Mouse (Mus musculus) heart, embryonic 10.5 days (tissue): ENCODE measurements at regions not wholly inside any gene's neighbourhood (a gene's known extent, or its start where the extent isn't known, plus 50 kb on each side); places are given as distances from the start of the nearest gene placed in this dataset.

Source experiments
- DNase-seq: peaks from one replicate; pipeline ENCODE4 v3.0.0-alpha.2; 2017; ENCODE audit warnings: low spot score
- H3K27ac ChIP-seq: fragments of 300-500 bp; sonication (generic); 2 replicates; pipeline ENCODE4 v1.5.1; 2016; ENCODE audit warnings: mild to moderate bottlenecking
- H3K27me3 ChIP-seq: fragments of 300-500 bp; sonication (generic); 2 replicates; pipeline ENCODE4 v1.6.1; 2016; ENCODE audit warnings: mild to moderate bottlenecking; ENCODE audit not compliant: poor library complexity, insufficient read depth, severe bottlenecking
- H3K36me3 ChIP-seq: fragments of 300-500 bp; sonication (generic); 2 replicates; pipeline ENCODE4 v1.6.1; 2016; ENCODE audit warnings: mild to moderate bottlenecking, moderate library complexity
- H3K4me1 ChIP-seq: fragments of 300-500 bp; sonication (generic); 2 replicates; pipeline ENCODE4 v1.6.1; 2016; ENCODE audit warnings: mild to moderate bottlenecking
- H3K4me3 ChIP-seq: fragments of 300-500 bp; sonication (generic); 2 replicates; pipeline ENCODE4 v1.5.1; 2016; ENCODE audit warnings: mild to moderate bottlenecking, moderate library complexity
- H3K9me3 ChIP-seq: fragments of 300-500 bp; sonication (generic); 2 replicates; pipeline ENCODE4 v1.6.1; 2016; ENCODE audit warnings: mild to moderate bottlenecking, moderate library complexity
- WGBS: fragments of 180-500 bp; shearing (Covaris S2); methylation state at CpG from one replicate; pipeline ENCODE4 v1.1.7; 2016; 5-methylcytosine and 5-hydroxymethylcytosine counted together

DNA sequence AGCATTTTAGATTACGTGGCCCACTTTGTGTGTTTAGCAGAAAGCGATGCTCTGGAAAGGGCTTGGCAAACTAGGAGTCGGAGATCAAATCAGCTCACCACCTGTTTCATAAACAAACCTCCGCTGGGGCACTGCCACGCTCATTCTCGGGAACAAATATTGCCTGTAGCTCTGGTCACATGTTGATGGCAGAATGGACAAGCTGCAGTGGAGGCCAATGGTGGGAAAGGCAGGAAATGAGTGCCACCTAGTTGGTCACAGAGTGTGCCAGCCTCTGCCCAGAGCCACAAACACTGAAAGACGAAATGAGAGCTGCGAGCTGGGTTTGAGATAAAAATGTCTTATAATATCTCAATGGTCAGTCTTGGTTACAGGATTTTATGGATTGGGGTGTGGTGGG, 259.2 kb upstream of the Csf3r start:
- Histone ChIP-seq H3K36me3 (no peaks in the 10 kb centered on the region), H3K9me3 (no peaks in the 10 kb centered on the region), H3K27me3 (no peaks in the 10 kb centered on the region), H3K27ac (no peak overlapping the region), H3K4me1 (no peaks in the 10 kb centered on the region), H3K4me3 (no peak overlapping the region)
- DNase-seq, result peak; percentile 41
- 71% methylated on average over 8 of the region's 8 CpGs for WGBS

DNA sequence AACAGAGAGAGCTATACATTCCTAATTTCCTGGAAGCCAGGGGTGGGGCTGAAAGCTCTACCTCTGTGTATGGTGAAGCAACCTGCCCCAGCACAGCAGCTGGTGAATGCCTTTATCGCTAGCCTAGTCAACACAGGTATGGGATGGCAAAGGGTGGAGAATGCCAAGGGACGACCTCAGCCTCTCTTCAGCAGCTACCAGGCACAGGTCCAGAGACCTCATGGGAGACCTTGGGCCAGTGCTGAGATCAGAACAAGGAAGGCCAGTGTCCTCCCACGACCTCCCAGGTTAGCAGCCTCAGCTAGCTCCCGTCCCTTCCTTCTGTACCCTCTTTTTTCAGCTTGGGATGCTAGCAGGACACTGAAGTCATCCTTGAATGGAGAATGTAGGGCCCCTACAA, 247.2 kb upstream of the Csf3r start:
- WGBS, result 75% methylated on average over 4 of the region's 4 CpGs
- Histone ChIP-seq H3K27ac (no peak overlapping the region), H3K4me3 (no peak overlapping the region), H3K9me3 (no peaks in the 10 kb centered on the region), H3K27me3 (peaks cover 50% of the 10 kb centered on the region), H3K4me1 (no peaks in the 10 kb centered on the region), H3K36me3 (no peaks in the 10 kb centered on the region)
- no peak for DNase-seq

DNA sequence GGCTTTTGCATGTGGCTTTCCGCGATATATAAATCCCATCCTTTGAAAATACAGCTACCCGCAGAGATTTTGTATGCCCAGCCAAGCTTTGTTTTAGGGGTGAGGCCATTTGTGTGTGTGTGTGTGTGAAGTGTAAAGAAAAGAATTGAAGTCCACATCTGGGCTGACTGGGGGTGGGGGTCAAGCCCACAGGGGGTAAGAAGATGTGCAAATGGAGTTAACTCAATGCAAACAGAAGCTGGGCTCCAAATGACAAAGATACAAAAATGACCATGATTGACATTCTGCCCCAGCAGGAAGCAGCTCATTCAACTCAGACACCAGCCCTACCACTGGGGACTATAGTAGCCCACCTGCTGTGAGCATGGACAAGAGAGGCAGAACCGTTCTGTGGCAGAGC, 244.2 kb upstream of the Csf3r start:
- H3K27me3 ChIP-seq, result peaks cover 55% of the 10 kb centered on the region
- 24% methylated on average over 4 of the region's 4 CpGs for whole genome bisulfite sequencing
- DNase-seq, result no peak
- H3K4me1 ChIP-seq, result no peaks in the 10 kb centered on the region
- H3K36me3 ChIP-seq, result no peaks in the 10 kb centered on the region
- H3K4me3 ChIP-seq, result no peak overlapping the region
- no peak overlapping the region for H3K27ac ChIP-seq
- H3K9me3 ChIP-seq, result no peaks in the 10 kb centered on the region

DNA sequence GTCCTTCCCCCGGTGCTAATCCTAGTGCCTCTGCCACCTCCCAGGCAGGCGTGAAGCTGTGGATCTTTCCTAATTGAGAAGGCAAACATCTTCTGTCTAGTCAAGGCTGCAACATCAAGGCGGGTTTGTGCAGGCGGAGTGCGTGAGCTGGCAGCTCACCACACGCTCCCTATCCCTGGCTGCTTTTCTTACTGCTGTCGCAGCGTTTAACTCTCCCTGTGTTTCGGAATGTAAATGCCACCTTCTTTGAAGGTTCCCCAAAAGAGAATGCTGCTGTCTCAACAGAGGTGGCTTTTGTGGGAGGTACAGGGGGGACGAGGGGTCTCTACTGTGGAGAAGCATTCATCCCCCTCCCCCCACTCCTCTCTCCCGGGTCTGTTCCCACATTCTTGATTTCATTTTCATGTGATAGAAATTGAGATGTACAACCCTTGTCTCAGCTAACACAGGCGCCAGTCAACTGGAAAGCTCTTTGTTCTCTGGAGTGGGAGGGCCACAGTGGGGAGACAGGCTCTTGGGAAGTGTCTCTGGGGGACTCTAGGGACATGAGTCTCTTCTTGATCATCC, 243.3 kb upstream of the Csf3r start:
- H3K27me3 ChIP-seq, result peaks cover 61% of the 10 kb centered on the region
- WGBS, result 14% methylated on average over 12 of the region's 12 CpGs
- DNase-seq, result no peak

DNA sequence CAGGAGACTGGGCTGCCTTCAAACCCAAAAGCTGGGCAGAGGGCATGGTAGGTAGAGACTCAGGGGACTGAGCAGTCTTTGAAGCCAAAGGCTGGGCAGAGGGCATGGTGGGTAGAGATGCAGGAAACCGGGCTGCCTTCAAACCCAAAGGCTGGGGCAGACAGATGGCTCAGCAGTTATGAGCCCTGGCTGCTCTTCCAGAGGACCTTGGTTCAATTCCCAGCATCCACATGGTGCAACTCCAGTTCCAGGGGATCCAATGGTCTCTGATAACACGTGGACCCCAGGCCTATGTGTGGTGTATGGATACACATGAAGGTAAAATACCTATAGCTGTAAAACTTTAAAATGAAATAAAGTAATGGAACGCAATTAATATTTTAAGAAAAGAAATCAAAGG, 242.0 kb upstream of the Csf3r start:
- H3K9me3 ChIP-seq, result no peaks in the 10 kb centered on the region
- H3K4me1 ChIP-seq, result no peaks in the 10 kb centered on the region
- no peak overlapping the region for H3K27ac ChIP-seq
- DNase-seq, result no peak
- no peak overlapping the region for H3K4me3 ChIP-seq
- WGBS, result 71% methylated on average over 3 of the region's 3 CpGs
- peaks cover 56% of the 10 kb centered on the region for H3K27me3 ChIP-seq
- H3K36me3 ChIP-seq, result no peaks in the 10 kb centered on the region

More for the DNA sequence above, 243.3 kb upstream of the Csf3r start:
- no peak overlapping the region for H3K4me3 ChIP-seq
- no peak overlapping the region for H3K27ac ChIP-seq
- no peaks in the 10 kb centered on the region for H3K4me1 ChIP-seq
- no peaks in the 10 kb centered on the region for H3K9me3 ChIP-seq
- H3K36me3 ChIP-seq, result no peaks in the 10 kb centered on the region

DNA sequence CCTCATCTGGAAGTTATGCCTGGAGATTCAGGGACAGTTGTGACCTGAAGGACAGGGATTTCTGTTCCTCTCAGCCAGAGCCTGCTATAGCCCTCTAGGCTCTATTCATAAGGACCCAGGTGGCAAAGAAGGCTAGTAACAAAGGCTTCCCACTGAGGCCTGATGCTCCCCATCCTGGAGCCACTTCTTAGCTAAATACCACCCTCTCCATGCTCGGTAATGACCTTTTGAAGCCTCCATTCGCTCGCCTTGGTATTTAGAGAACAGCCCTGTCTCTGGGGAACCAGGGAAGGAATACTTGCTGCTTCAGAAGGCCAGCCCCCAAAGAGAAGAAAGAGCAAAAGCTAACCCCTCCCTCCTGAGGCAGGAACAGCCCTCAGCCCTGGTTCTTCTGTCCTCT, 238.3 kb upstream of the Csf3r start:
- no peak for DNase-seq
- Histone ChIP-seq H3K27ac (no peak overlapping the region), H3K4me1 (no peaks in the 10 kb centered on the region), H3K9me3 (no peaks in the 10 kb centered on the region), H3K4me3 (no peak overlapping the region), H3K27me3 (peaks cover 22% of the 10 kb centered on the region), H3K36me3 (no peaks in the 10 kb centered on the region)
- WGBS, result 28% methylated on average over 3 of the region's 3 CpGs

DNA sequence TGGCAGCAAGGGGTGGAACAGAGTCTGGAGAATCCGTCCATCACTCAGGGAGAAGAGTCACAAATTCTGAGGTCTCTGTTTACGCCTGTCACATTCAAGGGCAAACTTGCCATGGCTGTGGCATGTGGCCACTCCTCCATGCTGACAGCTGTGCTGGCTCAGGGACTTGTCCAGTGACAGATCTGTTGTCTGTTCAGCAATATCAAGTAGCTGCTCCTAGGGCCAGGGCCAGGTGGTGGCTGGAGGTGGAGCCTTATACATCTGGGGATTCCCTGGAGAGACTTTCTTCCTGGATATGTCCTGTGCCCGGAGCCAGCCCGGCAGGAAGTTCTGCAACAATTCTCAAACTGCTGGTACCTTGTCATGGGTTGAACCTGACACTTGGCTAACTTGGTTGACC, 229.7 kb upstream of the Csf3r start:
- Histone ChIP-seq H3K4me1 (no peaks in the 10 kb centered on the region), H3K27me3 (no peaks in the 10 kb centered on the region), H3K9me3 (no peaks in the 10 kb centered on the region), H3K27ac (no peak overlapping the region), H3K4me3 (no peak overlapping the region), H3K36me3 (no peaks in the 10 kb centered on the region)
- WGBS, result 69% methylated on average over 4 of the region's 4 CpGs
- no peak for DNase-seq

DNA sequence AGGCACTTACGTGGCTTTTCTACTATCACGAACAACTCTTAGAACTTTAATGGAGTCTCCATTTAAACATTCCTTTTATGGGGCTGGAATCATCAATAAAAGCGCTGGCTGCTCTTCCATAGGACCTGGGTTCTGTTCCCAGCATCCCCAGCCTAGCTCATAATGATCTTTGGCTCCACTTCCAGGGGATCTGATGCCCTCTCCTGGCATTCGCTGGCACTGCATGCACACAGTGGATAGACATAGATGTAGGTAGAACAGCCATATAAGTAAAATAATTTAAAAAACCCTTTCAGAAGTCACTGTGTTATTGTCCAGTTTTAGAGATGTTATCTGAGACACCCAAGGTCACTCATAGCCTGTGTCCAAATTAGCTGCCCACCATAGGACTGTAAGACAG, 216.4 kb upstream of the Csf3r start:
- no peak overlapping the region for H3K4me3 ChIP-seq
- no peaks in the 10 kb centered on the region for H3K36me3 ChIP-seq
- H3K4me1 ChIP-seq, result no peaks in the 10 kb centered on the region
- no peak for DNase-seq
- peaks cover 16% of the 10 kb centered on the region; the same call in 1 of the 2 replicates for H3K27me3 ChIP-seq
- no peaks in the 10 kb centered on the region for H3K9me3 ChIP-seq
- H3K27ac ChIP-seq, result no peak overlapping the region
- WGBS, result 83% methylated on average over 4 of the region's 4 CpGs

DNA sequence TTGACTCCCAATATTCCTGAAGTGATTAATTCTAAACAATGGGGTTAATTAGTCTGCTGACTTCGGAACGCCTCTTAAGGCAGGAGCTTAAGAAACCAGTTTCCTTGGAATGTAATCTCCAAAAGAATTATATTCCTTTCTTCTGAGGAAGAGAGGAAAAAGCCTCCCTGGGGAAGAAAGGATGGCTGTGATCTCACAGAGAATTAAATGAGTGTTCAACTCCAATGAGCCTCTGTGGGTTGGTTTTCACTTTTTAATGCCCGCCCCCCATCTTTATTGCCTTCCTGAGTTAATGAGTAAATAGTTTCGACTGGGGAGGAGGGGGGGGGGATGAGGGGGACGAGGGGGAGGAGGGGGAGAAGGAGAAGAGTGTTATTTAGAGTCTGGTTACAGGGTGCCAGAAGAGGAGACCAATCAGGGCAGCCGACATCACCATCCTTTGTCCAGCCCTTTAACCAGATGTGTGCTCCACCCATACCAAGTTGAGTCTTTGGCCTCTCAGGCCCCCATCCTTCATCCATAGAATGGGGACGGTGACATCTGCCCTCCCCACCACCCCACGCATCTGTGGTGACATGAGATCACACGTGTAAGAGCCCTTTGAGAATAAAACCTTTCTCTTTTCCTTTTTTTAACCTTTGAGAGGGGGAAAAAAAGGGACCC, 214.8 kb upstream of the Csf3r start:
- Histone ChIP-seq H3K27me3 (0 out of 2 replicates have a peak, but pooled peaks cover 16% of the 10 kb centered on the region), H3K4me1 (peaks cover 4% of the 10 kb centered on the region), H3K9me3 (no peaks in the 10 kb centered on the region), H3K4me3 (no peak overlapping the region), H3K36me3 (no peaks in the 10 kb centered on the region), H3K27ac (no peak overlapping the region)
- WGBS, result 39% methylated on average over 9 of the region's 9 CpGs
- no peak for DNase-seq

DNA sequence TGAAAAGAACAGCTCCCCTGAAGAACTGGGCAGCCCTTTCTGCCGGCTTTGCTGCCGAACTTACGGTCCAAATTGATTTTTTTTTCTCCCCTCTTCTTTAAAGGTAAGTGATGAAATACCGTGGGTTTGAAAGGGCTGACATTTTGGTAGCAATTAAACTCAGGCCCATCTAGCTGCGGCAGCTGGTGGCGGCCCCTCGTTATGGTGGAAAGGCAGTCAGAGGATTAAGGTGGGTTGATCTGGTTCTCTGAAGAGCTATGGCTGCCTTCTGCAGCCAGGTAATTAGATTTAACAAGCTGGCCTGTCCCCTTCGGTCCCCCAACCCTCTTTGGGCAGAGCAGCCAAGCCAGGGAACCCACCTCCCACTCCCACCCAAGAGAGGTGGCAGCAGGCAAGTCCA, 214.1 kb upstream of the Csf3r start:
- DNase-seq, result no peak
- WGBS, result 74% methylated on average over 8 of the region's 8 CpGs
- Histone ChIP-seq H3K36me3 (no peaks in the 10 kb centered on the region), H3K4me1 (peaks cover 4% of the 10 kb centered on the region), H3K4me3 (no peak overlapping the region), H3K9me3 (no peaks in the 10 kb centered on the region), H3K27me3 (0 out of 2 replicates have a peak, but pooled peaks cover 21% of the 10 kb centered on the region), H3K27ac (no peak overlapping the region)

DNA sequence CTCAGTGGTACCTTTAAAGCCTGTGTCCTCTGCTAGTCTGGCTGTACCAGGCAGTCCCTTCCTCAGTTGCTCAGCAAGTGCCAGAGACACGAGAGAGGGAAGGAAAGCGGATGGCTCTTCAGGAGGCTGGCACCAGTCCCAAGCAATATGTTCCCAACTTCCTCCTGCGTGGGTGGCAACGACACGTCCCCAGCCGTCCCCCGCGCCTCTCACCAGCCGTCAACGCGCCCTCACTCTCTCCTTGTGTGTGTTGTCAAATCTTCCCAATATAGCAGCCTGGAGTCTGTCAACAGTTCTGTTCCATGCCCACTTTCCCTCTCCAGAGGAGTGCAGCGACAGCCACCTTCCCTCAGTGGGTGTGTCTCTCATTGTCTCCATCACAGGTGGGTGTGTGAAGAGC, 210.0 kb upstream of the Csf3r start:
- no peaks in the 10 kb centered on the region for H3K9me3 ChIP-seq
- H3K27me3 ChIP-seq, result peaks cover 44% of the 10 kb centered on the region
- no peak overlapping the region for H3K4me3 ChIP-seq
- 52% methylated on average over 12 of the region's 12 CpGs for WGBS
- no peak for DNase-seq
- H3K4me1 ChIP-seq, result peaks cover 4% of the 10 kb centered on the region
- H3K36me3 ChIP-seq, result no peaks in the 10 kb centered on the region
- no peak overlapping the region for H3K27ac ChIP-seq

DNA sequence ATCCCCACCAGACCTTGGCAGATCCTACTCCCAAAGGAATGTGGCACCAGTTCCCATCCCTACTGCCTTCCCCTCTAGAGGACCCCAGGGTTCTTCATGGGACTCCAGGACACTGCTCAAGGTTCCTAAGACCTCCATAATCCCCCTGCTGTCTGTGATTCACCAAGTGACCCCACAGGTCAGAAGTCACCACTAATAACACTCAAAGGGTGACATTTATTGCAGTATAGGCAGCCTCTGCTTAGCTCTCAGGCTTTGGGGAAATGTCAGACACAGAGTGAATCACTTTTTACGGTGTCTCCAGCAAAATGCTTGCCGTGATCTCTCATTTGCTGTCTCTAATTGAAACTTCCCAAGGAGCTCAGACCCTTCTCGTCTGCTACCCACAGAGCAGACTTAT, 209.1 kb upstream of the Csf3r start:
- no peak for DNase-seq
- Histone ChIP-seq H3K4me3 (no peak overlapping the region), H3K27me3 (peaks cover 48% of the 10 kb centered on the region), H3K9me3 (no peaks in the 10 kb centered on the region), H3K36me3 (no peaks in the 10 kb centered on the region), H3K4me1 (peaks cover 4% of the 10 kb centered on the region), H3K27ac (no peak overlapping the region)
- 75% methylated on average over 3 of the region's 3 CpGs for WGBS

DNA sequence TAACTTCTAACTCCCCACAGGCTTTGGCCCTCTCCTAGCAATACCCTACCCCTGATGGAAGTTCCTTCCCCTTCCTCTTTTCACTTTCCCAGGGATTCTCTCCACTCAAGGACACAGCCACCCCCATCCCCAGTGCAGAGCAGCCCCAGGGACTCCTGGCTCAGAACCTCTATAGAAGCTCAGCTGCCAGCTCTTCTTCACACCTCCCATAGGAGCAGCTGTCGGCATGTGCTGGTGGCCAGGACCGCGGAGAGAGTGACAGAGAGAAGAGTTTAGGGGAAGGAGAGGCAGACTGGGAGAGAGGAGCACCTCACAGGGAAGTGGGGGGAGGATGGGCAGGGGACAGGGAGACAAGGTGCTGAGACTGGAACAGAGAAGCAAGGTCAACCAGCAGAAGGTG, 199.8 kb upstream of the Csf3r start:
- WGBS, result 7% methylated on average over 3 of the region's 3 CpGs
- Histone ChIP-seq H3K27ac (no peak overlapping the region), H3K27me3 (peaks cover 32% of the 10 kb centered on the region), H3K4me1 (no peaks in the 10 kb centered on the region), H3K36me3 (no peaks in the 10 kb centered on the region), H3K9me3 (no peaks in the 10 kb centered on the region), H3K4me3 (no peak overlapping the region)
- no peak for DNase-seq

DNA sequence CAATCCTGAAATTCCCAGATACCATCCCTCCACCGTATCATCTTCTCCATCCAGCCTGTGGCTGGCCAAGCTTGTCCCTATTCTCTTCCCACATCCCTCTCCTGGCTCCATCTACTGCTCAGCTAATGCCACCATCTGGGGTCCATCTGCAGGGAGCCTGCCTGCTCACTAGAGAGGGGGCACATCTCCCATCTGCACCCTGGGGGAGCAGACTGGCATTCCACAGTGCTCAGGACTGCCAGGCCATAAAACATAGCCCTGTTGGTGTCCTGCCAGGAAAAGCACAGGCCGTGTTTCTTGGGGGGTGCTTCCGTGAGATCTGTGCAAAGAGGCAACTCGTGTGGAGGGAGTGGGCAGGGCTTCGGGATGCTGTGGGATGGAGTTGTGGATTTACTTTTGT, 197.9 kb upstream of the Csf3r start:
- Histone ChIP-seq H3K27me3 (peaks cover 30% of the 10 kb centered on the region), H3K9me3 (no peaks in the 10 kb centered on the region), H3K4me1 (no peaks in the 10 kb centered on the region), H3K4me3 (no peak overlapping the region), H3K36me3 (no peaks in the 10 kb centered on the region), H3K27ac (no peak overlapping the region)
- DNase-seq, result no peak
- WGBS, result 75% methylated on average over 5 of the region's 5 CpGs
